Comparison of ENCODE assay signal across 26 mouse cellular contexts in the genomic region with DNA sequence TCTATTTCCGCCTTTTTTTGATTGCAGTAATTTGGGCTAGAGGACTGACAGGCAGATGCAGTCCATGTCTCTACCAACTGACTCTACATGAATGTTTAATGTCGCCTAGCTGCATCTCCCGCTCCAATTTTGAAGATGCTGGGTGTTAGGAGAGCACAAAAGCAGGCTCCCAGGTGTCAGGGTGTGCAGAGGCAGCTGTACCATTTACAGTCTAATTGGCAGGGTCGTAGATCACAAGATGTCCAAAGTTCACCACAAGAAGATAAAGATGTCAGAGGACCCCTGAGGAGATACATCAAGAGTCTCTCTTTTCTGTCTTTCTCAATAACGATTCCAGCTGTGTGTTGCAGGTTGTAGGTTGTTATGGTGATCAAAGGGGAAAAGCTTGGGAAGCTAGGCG.
DNase-seq lines count a peak whose midpoint lies in the region; ATAC-seq and TF ChIP-seq lines count a peak whose summit lies in the region.
"Had no signal": no experiment of that assay in that cellular context is flagged by ENCODE, and none has a peak within 500 bp of the region (broad histone marks: within the 10 kb centered on the region; RNA-seq: fewer than 3 reads in every experiment).

No protein-coding gene starts in this region.

- H3K27ac ChIP-seq in midbrain, embryonic 12.5 days (replicated peaks), result no peak overlapping the region
- no peak overlapping the region for H3K27ac ChIP-seq in midbrain, embryonic 11.5 days (ENCODE audit: low read depth, low read length)
- H3K27ac ChIP-seq in midbrain, embryonic 16.5 days (ENCODE audit: low read length), result no peak overlapping the region
- H3K27ac ChIP-seq: embryonic facial prominence, embryonic 10.5 days; embryonic facial prominence, embryonic 13.5 days; forebrain, embryonic 13.5 days; gastrocnemius, adult 2 months; hindbrain, embryonic 10.5 days; hindbrain, embryonic 13.5 days had no signal

- 60% methylated on average over 6 of the region's 6 CpGs for WGBS in midbrain, embryonic 12.5 days
- WGBS in midbrain, embryonic 11.5 days, result 70% methylated on average over 6 of the region's 6 CpGs
- WGBS in midbrain, embryonic 16.5 days, result 49% methylated on average over 6 of the region's 6 CpGs

- H3K4me3 ChIP-seq in midbrain, embryonic 12.5 days, result no peak overlapping the region
- no peak overlapping the region for H3K4me3 ChIP-seq in midbrain, embryonic 11.5 days (ENCODE audit: low read depth, low read length)
- H3K4me3 ChIP-seq in midbrain, embryonic 16.5 days (ENCODE audit: low read depth, low read length), result no peak overlapping the region
- H3K4me3 ChIP-seq: embryonic facial prominence, embryonic 10.5 days; embryonic facial prominence, embryonic 13.5 days; erythroblast, embryonic 14.5 days; forebrain, embryonic 13.5 days; gastrocnemius, adult 2 months; hindbrain, embryonic 10.5 days; hindbrain, embryonic 13.5 days had no signal

- H3K36me3 ChIP-seq in midbrain, embryonic 12.5 days, result no peaks in the 10 kb centered on the region
- H3K36me3 ChIP-seq in midbrain, embryonic 11.5 days (ENCODE audit: control insufficient read depth, insufficient read depth, low read length), result no peaks in the 10 kb centered on the region
- no peaks in the 10 kb centered on the region for H3K36me3 ChIP-seq in midbrain, embryonic 16.5 days (ENCODE audit: control insufficient read depth, insufficient read depth, low read length)
- H3K36me3 ChIP-seq: embryonic facial prominence, embryonic 10.5 days; embryonic facial prominence, embryonic 13.5 days; hindbrain, embryonic 10.5 days; hindbrain, embryonic 13.5 days had no signal

- no peak for TF ChIP-seq POLR2A in brain, embryonic 14.5 days (IDR thresholded peaks at IDR 0.05; ENCODE audit: borderline replicate concordance, extremely low read depth, insufficient read depth, insufficient read length, poor library complexity, severe bottlenecking)

- ATAC-seq in midbrain, embryonic 12.5 days (ENCODE audit: low FRiP score, low read depth), result peak; percentile 46; the same call in 1 of the 2 replicates
- ATAC-seq in midbrain, embryonic 11.5 days (ENCODE audit: low FRiP score), result no peak
- 0 out of 2 replicates have a peak, but pooled peaks have one; percentile 26 for ATAC-seq in midbrain, embryonic 16.5 days
- ATAC-seq: activated CD4-positive, CD25-positive, alpha-beta regulatory T cell, adult 4 months; forebrain, embryonic 13.5 days; forebrain, postnatal 0 days; hindbrain, embryonic 16.5 days had no signal

- intact Hi-C loops in heart, postnatal 10 days (cut with DNase I), result no loop called here

- no peaks in the 10 kb centered on the region for H3K27me3 ChIP-seq in midbrain, embryonic 12.5 days
- no peaks in the 10 kb centered on the region for H3K27me3 ChIP-seq in midbrain, embryonic 11.5 days (ENCODE audit: control insufficient read depth, insufficient read depth, low read length)
- no peaks in the 10 kb centered on the region for H3K27me3 ChIP-seq in midbrain, embryonic 16.5 days (ENCODE audit: control insufficient read depth, insufficient read depth, low read depth, low read length)
- H3K27me3 ChIP-seq: embryonic facial prominence, embryonic 13.5 days; forebrain, embryonic 13.5 days; hindbrain, embryonic 13.5 days had no signal

- no peaks in the 10 kb centered on the region for H3K4me1 ChIP-seq in midbrain, embryonic 12.5 days
- no peaks in the 10 kb centered on the region for H3K4me1 ChIP-seq in midbrain, embryonic 11.5 days (ENCODE audit: control insufficient read depth, insufficient read depth, low read length)
- H3K4me1 ChIP-seq in midbrain, embryonic 16.5 days (ENCODE audit: control insufficient read depth, insufficient read depth, low read length), result 0 out of 2 replicates have a peak, but pooled peaks cover 2% of the 10 kb centered on the region
- H3K4me1 ChIP-seq: embryonic facial prominence, embryonic 10.5 days; embryonic facial prominence, embryonic 13.5 days; hindbrain, embryonic 13.5 days had no signal

- no peaks in the 10 kb centered on the region for H3K9me3 ChIP-seq in midbrain, embryonic 12.5 days
- no peaks in the 10 kb centered on the region for H3K9me3 ChIP-seq in midbrain, embryonic 11.5 days (ENCODE audit: control insufficient read depth, low read length)
- H3K9me3 ChIP-seq in midbrain, embryonic 16.5 days (replicated peaks; ENCODE audit: control insufficient read depth, low read length, poor library complexity, severe bottlenecking), result no peaks in the 10 kb centered on the region
- H3K9me3 ChIP-seq: embryonic facial prominence, embryonic 10.5 days; embryonic facial prominence, embryonic 13.5 days; forebrain, embryonic 13.5 days; hindbrain, embryonic 10.5 days; hindbrain, embryonic 13.5 days had no signal

- peak; percentile 7 for DNase-seq in embryo, embryonic 10 days (ENCODE audit: low spot score)
- no peak for DNase-seq in embryo, embryonic 9.5 days (ENCODE audit: extremely low spot score)
- DNase-seq in midbrain, embryonic 11.5 days (ENCODE audit: low spot score, missing footprints), result no peak
- peak; percentile 70 for DNase-seq in brain, embryonic 14.5 days (ENCODE audit: low read depth)
- no peak for DNase-seq in heart, postnatal 10 days
- DNase-seq: adrenal gland, adult 8-10 months; adrenal gland, postnatal 25 days; cerebellum, adult 18-20 months; cerebellum, adult 9-10 months; cerebellum, postnatal 25 days; forebrain, postnatal 0 days; gastrocnemius, adult 2 months; gastrocnemius, postnatal 14 days; heart, adult 11 months; heart, postnatal 36 days had no signal

- no peak overlapping the region for H3K4me2 ChIP-seq in midbrain, embryonic 12.5 days (replicated peaks)
- no peak overlapping the region for H3K4me2 ChIP-seq in midbrain, embryonic 11.5 days
- H3K4me2 ChIP-seq in midbrain, embryonic 16.5 days (ENCODE audit: low read length), result no peak overlapping the region
- H3K4me2 ChIP-seq: embryonic facial prominence, embryonic 13.5 days; forebrain, embryonic 13.5 days; heart, embryonic 11.5 days; hindbrain, embryonic 13.5 days had no signal

- H3K9ac ChIP-seq in midbrain, embryonic 12.5 days (replicated peaks), result no peak overlapping the region
- no peak overlapping the region for H3K9ac ChIP-seq in midbrain, embryonic 11.5 days (ENCODE audit: low read length)
- no peak overlapping the region for H3K9ac ChIP-seq in midbrain, embryonic 16.5 days (ENCODE audit: low read depth, low read length)
- H3K9ac ChIP-seq: embryonic facial prominence, embryonic 13.5 days; forebrain, embryonic 13.5 days; forebrain, postnatal 0 days; hindbrain, embryonic 13.5 days had no signal

- no peak for TF ChIP-seq CTCF in brain, embryonic 14.5 days (IDR thresholded peaks at IDR 0.05; ENCODE audit: borderline replicate concordance, extremely low read depth, insufficient read depth, insufficient read length)

Comparison
In these comparisons a context has a peak if more than half of its experiments do, and no peak if none do; other contexts are left out.
1. DNase-seq: peak in embryo, embryonic 10 days (single experiment) and brain, embryonic 14.5 days (single experiment); none in embryo, embryonic 9.5 days (single experiment), midbrain, embryonic 11.5 days (single experiment) and heart, postnatal 10 days (0 of 2).